Mouse (Mus musculus) urinary bladder, postnatal 14 days (tissue): ENCODE data around the gene Spryd4.
"Not testable (repeated sequence)": the region's sequence is repeated elsewhere in the genome, so short reads cannot be mapped to it uniquely, and the experiment has no call there.

ENCODE experiments used
- DNase-seq: peaks from one replicate; pipeline ENCODE4 v3.0.0; 2021; ENCODE audit warnings: low spot score

The Spryd4 gene

GRCm38 (mm10) chr10:128211390-128212108 is at the start of gene Spryd4:
Spryd4 (minus strand) TSS chr10:128211807.
- DNase-seq: peak; percentile 91

GRCm38 (mm10) chr10:128260376-128260775 is 48.8 kb upstream of the Spryd4 start:
- DNase-seq: not testable (repeated sequence)

- no peak for DNase-seq
Measured at GRCm38 (mm10) chr10:128259946-128260345, 48.3 kb upstream of the Spryd4 start.

- no peak for DNase-seq
Measured at GRCm38 (mm10) chr10:128258953-128259352, 47.3 kb upstream of the Spryd4 start.

- no peak for DNase-seq
Measured at GRCm38 (mm10) chr10:128256328-128256727, 44.7 kb upstream of the Spryd4 start.

GRCm38 (mm10) chr10:128255925-128256324 is 44.3 kb upstream of the Spryd4 start:
- no peak for DNase-seq

GRCm38 (mm10) chr10:128253677-128254255 is 42.2 kb upstream of the Spryd4 start, which contains the start of gene Apon:
Apon (plus strand) TSS chr10:128254096.
- DNase-seq: no peak

- DNase-seq: no peak
Measured at GRCm38 (mm10) chr10:128250565-128250964, 39.0 kb upstream of the Spryd4 start.

GRCm38 (mm10) chr10:128247020-128247732 is 35.6 kb upstream of the Spryd4 start:
- DNase-seq: no peak

- no peak for DNase-seq
Measured at GRCm38 (mm10) chr10:128244121-128244520, 32.5 kb upstream of the Spryd4 start.

GRCm38 (mm10) chr10:128243252-128243651 is 31.6 kb upstream of the Spryd4 start:
- no peak for DNase-seq

GRCm38 (mm10) chr10:128240131-128240530 is 28.5 kb upstream of the Spryd4 start:
- no peak for DNase-seq

GRCm38 (mm10) chr10:128239140-128239539 is 27.5 kb upstream of the Spryd4 start:
- no peak for DNase-seq

- no peak for DNase-seq
Measured at GRCm38 (mm10) chr10:128237807-128238480, 26.3 kb upstream of the Spryd4 start.

- DNase-seq: no peak
Measured at GRCm38 (mm10) chr10:128236321-128236720, 24.7 kb upstream of the Spryd4 start.

GRCm38 (mm10) chr10:128232420-128232985 is 20.9 kb upstream of the Spryd4 start:
- peak; percentile 53 for DNase-seq

GRCm38 (mm10) chr10:128231697-128232419 is 20.3 kb upstream of the Spryd4 start, which contains the start of gene Timeless:
Timeless (plus strand) TSS chr10:128232065.
- DNase-seq: peak; percentile 85

GRCm38 (mm10) chr10:128231146-128231545 is 19.5 kb upstream of the Spryd4 start:
- DNase-seq: no peak

GRCm38 (mm10) chr10:128230582-128230981 is 19.0 kb upstream of the Spryd4 start:
- no peak for DNase-seq

- DNase-seq: no peak
Measured at GRCm38 (mm10) chr10:128228009-128228408, 16.4 kb upstream of the Spryd4 start.

- no peak for DNase-seq
Measured at GRCm38 (mm10) chr10:128227592-128227991, 16.0 kb upstream of the Spryd4 start.
